ENCODE assay signal across 24 mouse cellular contexts in genomic region chr7:18832298-18832697, GRCm38 (mm10). TPM values are rescaled to one million over a fixed set of nuclear protein-coding genes. Genes with fewer than 3 reads are reported as not detected.
DNase-seq lines count a peak whose midpoint lies in the region; ATAC-seq and TF ChIP-seq lines count a peak whose summit lies in the region.
"Had no signal": no experiment of that assay in that cellular context is flagged by ENCODE, and none has a peak within 500 bp of the region (broad histone marks: within the 10 kb centered on the region; RNA-seq: fewer than 3 reads in every experiment).

No protein-coding gene starts in this region.

- H3K4me1 ChIP-seq in heart, embryonic 11.5 days (ENCODE audit: control insufficient read depth, insufficient read depth, low read length), result no peaks in the 10 kb centered on the region
- H3K4me1 ChIP-seq: embryonic facial prominence, embryonic 12.5 days; heart, embryonic 15.5 days; limb, embryonic 15.5 days; lung, embryonic 15.5 days had no signal

- no peaks in the 10 kb centered on the region for H3K27me3 ChIP-seq in heart, embryonic 11.5 days (ENCODE audit: control insufficient read depth, insufficient read depth, low read length)
- H3K27me3 ChIP-seq: embryonic facial prominence, embryonic 12.5 days; heart, embryonic 15.5 days; lung, embryonic 15.5 days had no signal

- peak; percentile 24 to 38 for DNase-seq in heart, postnatal 10 days
- DNase-seq in left cerebral cortex, adult 2 months (ENCODE audit: extremely low spot score in 1 of 2, low spot score in 2 of 2), result no peak
- no peak for DNase-seq in left cerebral cortex, postnatal 14 days (ENCODE audit: low spot score in 2 of 2)
- DNase-seq in heart, postnatal 36 days, result peak; percentile 25 to 29
- peak; percentile 17 for DNase-seq in lung, postnatal 25 days (ENCODE audit: low spot score)
- no peak for DNase-seq in right cerebral cortex, postnatal 14 days
- no peak for DNase-seq in right cerebral cortex, postnatal 25 days
- DNase-seq: adrenal gland, postnatal 10 days; cerebellum, adult 18-20 months; kidney, adult 8-10 months; thymus, adult 18-20 months had no signal

- 0 out of 2 replicates have a peak, but pooled peaks cover 2% of the 10 kb centered on the region for H3K9me3 ChIP-seq in heart, embryonic 11.5 days (replicated peaks; ENCODE audit: control insufficient read depth, low read length)
- H3K9me3 ChIP-seq: embryonic facial prominence, embryonic 12.5 days; heart, embryonic 15.5 days; limb, embryonic 15.5 days; lung, embryonic 15.5 days had no signal

- no peak overlapping the region for H3K4me3 ChIP-seq in heart, embryonic 11.5 days (ENCODE audit: low read depth, low read length)
- H3K4me3 ChIP-seq in left cerebral cortex, adult 2 months, result no peak overlapping the region
- H3K4me3 ChIP-seq: embryonic facial prominence, embryonic 12.5 days; heart, embryonic 15.5 days; limb, embryonic 15.5 days; lung, embryonic 15.5 days had no signal

- H3K36me3 ChIP-seq in heart, embryonic 11.5 days (ENCODE audit: control insufficient read depth, insufficient read depth, low read length), result no peaks in the 10 kb centered on the region
- H3K36me3 ChIP-seq: embryonic facial prominence, embryonic 12.5 days; heart, embryonic 15.5 days; limb, embryonic 15.5 days; lung, embryonic 15.5 days had no signal

- no peak overlapping the region for H3K27ac ChIP-seq in heart, embryonic 11.5 days (ENCODE audit: low read depth, low read length)
- no peak overlapping the region for H3K27ac ChIP-seq in left cerebral cortex, adult 2 months
- H3K27ac ChIP-seq: embryonic facial prominence, embryonic 12.5 days; heart, embryonic 15.5 days; limb, embryonic 15.5 days; lung, embryonic 15.5 days had no signal

- no peak overlapping the region for H3K4me2 ChIP-seq in heart, embryonic 11.5 days
- H3K4me2 ChIP-seq: embryonic facial prominence, embryonic 12.5 days; heart, embryonic 15.5 days; limb, embryonic 15.5 days; lung, embryonic 15.5 days had no signal

- ATAC-seq in heart, embryonic 11.5 days (replicated peaks; ENCODE audit: insufficient number of reproducible peaks, low FRiP score, low TSS enrichment), result no peak
- ATAC-seq: hindbrain, embryonic 16.5 days; midbrain, embryonic 16.5 days had no signal

- intact Hi-C loops in heart, postnatal 10 days (cut with DNase I), result loop anchor here (1.0 kb wide), 1 partner anchor 41 kb away; no protein-coding TSS in a partner anchor
- intact Hi-C loops in left cerebral cortex, adult 2 months (cut with DNase I), result loop anchor here (5.0 kb wide), 1 partner anchor 40 kb away; the partner anchor contains the start of gene Pglyrp1
- intact Hi-C loops in left cerebral cortex, postnatal 14 days (cut with DNase I), result no loop called here
- intact Hi-C loops in heart, postnatal 36 days (cut with DNase I), result loop anchor here (1.0 kb wide), 1 partner anchor 41 kb away; no protein-coding TSS in a partner anchor

- TF ChIP-seq CTCF in left cerebral cortex, adult 2 months (IDR thresholded peaks at IDR 0.05), result peak; percentile 16

- WGBS in heart, embryonic 11.5 days (ENCODE audit: insufficient replicate concordance), result 31% methylated on average over 13 of the region's 13 CpGs

- no peak overlapping the region for H3K9ac ChIP-seq in heart, embryonic 11.5 days (ENCODE audit: low read depth, low read length)
- H3K9ac ChIP-seq: embryonic facial prominence, embryonic 12.5 days; heart, embryonic 15.5 days; limb, embryonic 15.5 days; lung, embryonic 15.5 days had no signal

RNA-seq across cellular contexts. Expression of gene Mill2, which starts 7.5 kb away (rescaled TPM):
- 1 to 10 TPM; 5.1 to 5.5 TPM for total RNA-seq in heart, postnatal 10 days (2021)
- polyA plus RNA-seq in heart, embryonic 11.5 days (2014; fragmentation: Nextera tagmentation; extraction: Ambion mirVana), result not detected in 2 replicates
- total RNA-seq in left cerebral cortex, adult 2 months (2021), result 1 to 10 TPM; 1.3 to 2.5 TPM
- total RNA-seq in left cerebral cortex, postnatal 14 days (2021), result 1 to 10 TPM; 1.3 to 2.0 TPM
- 1 to 10 TPM; 5.8 to 6.3 TPM for total RNA-seq in heart, postnatal 36 days (2021)
- total RNA-seq: megakaryocyte-erythroid progenitor cell, adult 5-6 weeks had no signal

RNA-seq across cellular contexts. Expression of gene Psg17, which starts 10.9 kb away (rescaled TPM):
- not detected for total RNA-seq in heart, postnatal 10 days (2021)
- polyA plus RNA-seq in heart, embryonic 11.5 days (2014; fragmentation: Nextera tagmentation; extraction: Ambion mirVana), result 0.14 TPM in 1 of 2 replicates, not detected in the other
- total RNA-seq in left cerebral cortex, adult 2 months (2021), result not detected
- not detected for total RNA-seq in left cerebral cortex, postnatal 14 days (2021)
- not detected for total RNA-seq in heart, postnatal 36 days (2021)
- total RNA-seq: adrenal gland, postnatal 10 days; gastrocnemius, adult 8-10 months; layer of hippocampus, postnatal 14 days; left cerebral cortex, postnatal 25 days; MEL had no signal
- polyA plus RNA-seq: embryonic facial prominence, embryonic 12.5 days; heart, embryonic 15.5 days; hindbrain, embryonic 16.5 days; limb, embryonic 15.5 days; lung, embryonic 15.5 days had no signal

RNA-seq across cellular contexts. Expression of gene Psg19, which starts 34.0 kb away (rescaled TPM):
- not detected for total RNA-seq in heart, postnatal 10 days (2021)
- polyA plus RNA-seq in heart, embryonic 11.5 days (2014; fragmentation: Nextera tagmentation; extraction: Ambion mirVana), result not detected in 2 replicates
- total RNA-seq in left cerebral cortex, adult 2 months (2021), result not detected
- total RNA-seq in left cerebral cortex, postnatal 14 days (2021), result not detected
- total RNA-seq in heart, postnatal 36 days (2021), result not detected
- total RNA-seq: adrenal gland, postnatal 10 days; gastrocnemius, adult 8-10 months; layer of hippocampus, postnatal 14 days; left cerebral cortex, postnatal 25 days; megakaryocyte-erythroid progenitor cell, adult 5-6 weeks; MEL had no signal
- polyA plus RNA-seq: embryonic facial prominence, embryonic 12.5 days; heart, embryonic 15.5 days; hindbrain, embryonic 16.5 days; limb, embryonic 15.5 days; lung, embryonic 15.5 days; midbrain, embryonic 16.5 days; urinary bladder, adult 2 months had no signal

RNA-seq across cellular contexts. Expression of gene Pglyrp1, which starts 38.8 kb away (rescaled TPM):
- total RNA-seq in heart, postnatal 10 days (2021), result 1 to 10 TPM; 2.0 to 2.8 TPM
- polyA plus RNA-seq in heart, embryonic 11.5 days (2014; fragmentation: Nextera tagmentation; extraction: Ambion mirVana), result 0.45 and 1.6 TPM in 2 replicates
- total RNA-seq in left cerebral cortex, adult 2 months (2021), result 10 to 100 TPM; 18.8 to 25.6 TPM
- total RNA-seq in left cerebral cortex, postnatal 14 days (2021), result 10 to 100 TPM; 25.1 to 34.5 TPM
- 1 to 10 TPM; 1.4 to 1.6 TPM for total RNA-seq in heart, postnatal 36 days (2021)
- total RNA-seq: MEL had no signal

Comparison
In these comparisons a context has a peak if more than half of its experiments do, and no peak if none do; other contexts are left out.
1. DNase-seq: peak in heart, postnatal 10 days (2 of 2), heart, postnatal 36 days (2 of 2) and lung, postnatal 25 days (single experiment); none in left cerebral cortex, adult 2 months (0 of 2), left cerebral cortex, postnatal 14 days (0 of 2), right cerebral cortex, postnatal 14 days (single experiment) and right cerebral cortex, postnatal 25 days (single experiment).